Mouse (Mus musculus) embryonic facial prominence, embryonic 11.5 days (tissue): ENCODE measurements around the gene Atg5. TPM values are rescaled to one million over a fixed set of nuclear protein-coding genes. Genes with fewer than 3 reads are reported as not detected.
A peak's percentile ranks its signal among the peaks of the same experiment; 100 is the strongest.
"Not testable (repeated sequence)": the region's sequence is repeated elsewhere in the genome, so short reads cannot be mapped to it uniquely, and the experiment has no call there.

Source experiments
- ATAC-seq: fragments of 200-750 bp; cut with Nextera tagmentation; replicated peaks from 2 replicates; pipeline ENCODE4 v1.8.0; 2017; ENCODE audit warnings: low read depth; ENCODE audit not compliant: insufficient number of reproducible peaks, low FRiP score, low TSS enrichment
- DNase-seq: peaks from one replicate; pipeline ENCODE4 v3.0.0-alpha.2; 2015; ENCODE audit warnings: low spot score
- H3K27ac ChIP-seq: fragments of 300-500 bp; sonication (generic); replicated peaks from 2 replicates; pipeline ENCODE4 v1.5.1; 2014; ENCODE audit warnings: mild to moderate bottlenecking, low read depth, low read length, control low read depth
- H3K27me3 ChIP-seq: fragments of 300-500 bp; sonication (generic); 2 replicates; pipeline ENCODE4 v1.6.1; 2014; ENCODE audit warnings: mild to moderate bottlenecking, low read length, moderate library complexity, mixed read lengths; ENCODE audit not compliant: control insufficient read depth, insufficient read depth
- H3K36me3 ChIP-seq: fragments of 300-500 bp; sonication (generic); replicated peaks from 2 replicates; pipeline ENCODE4 v1.6.1; 2014; ENCODE audit warnings: low read depth, mild to moderate bottlenecking, low read length, moderate library complexity, mixed read lengths; ENCODE audit not compliant: control insufficient read depth, insufficient read depth
- H3K4me1 ChIP-seq: fragments of 300-500 bp; sonication (generic); 2 replicates; pipeline ENCODE4 v1.6.1; 2014; ENCODE audit warnings: low read length, mixed read lengths; ENCODE audit not compliant: control insufficient read depth, insufficient read depth
- H3K4me2 ChIP-seq: fragments of 300-500 bp; sonication (generic); 2 replicates; pipeline ENCODE4 v1.6.1; 2014; ENCODE audit warnings: low read depth, mild to moderate bottlenecking, control low read depth, low read length, moderate library complexity
- H3K4me3 ChIP-seq: fragments of 300-500 bp; sonication (generic); 2 replicates; pipeline ENCODE4 v1.5.1; 2014; ENCODE audit warnings: low read depth, low read length, control low read depth
- H3K9ac ChIP-seq: fragments of 300-500 bp; sonication (generic); replicated peaks from 2 replicates; pipeline ENCODE4 v1.6.1; 2014; ENCODE audit warnings: mild to moderate bottlenecking, control low read depth, low read length
- H3K9me3 ChIP-seq: fragments of 300-500 bp; sonication (generic); replicated peaks from 2 replicates; pipeline ENCODE4 v1.6.1; 2016; ENCODE audit warnings: mild to moderate bottlenecking, low read length, inconsistent platforms, mixed read lengths; ENCODE audit not compliant: control insufficient read depth
- WGBS: fragments of 180-500 bp; shearing (Covaris S2); extraction: QIAGEN DNeasy Blood & Tissue Kit; methylation state at CpG from one replicate; pipeline ENCODE4 v1.1.7; 2014; 5-methylcytosine and 5-hydroxymethylcytosine counted together
- polyA plus RNA-seq: library from polyadenylated mRNA; unstranded; fragments of >200 nt; fragmentation: Nextera tagmentation; extraction: Ambion mirVana; gene quantifications from 2 replicates; pipeline ENCODE4 v1.2.1, GENCODE M21; 2014

The Atg5 gene
- polyA plus RNA-seq = 58.4 and 65.4 TPM in 2 replicates

GRCm38 (mm10) chr10:44268145-44268860 lies at the start of gene Atg5:
TSS of gene Atg5 (plus strand) at chr10:44268358.
- DNase-seq (peak; percentile 99), ATAC-seq (peak; percentile 99)
- Histone ChIP-seq H3K36me3 (no peaks in the 10 kb centered on the region), H3K4me1 (no peaks in the 10 kb centered on the region), H3K9me3 (no peaks in the 10 kb centered on the region), H3K27ac (peak within 1 kb of the TSS; percentile 86), H3K27me3 (no peaks in the 10 kb centered on the region), H3K9ac (peak within 1 kb of the TSS; percentile 91), H3K4me3 (peak within 1 kb of the TSS; percentile 87), H3K4me2 (peak within 1 kb of the TSS; percentile 62)
- WGBS = under 1% methylated on average over 63 of the region's 63 CpGs

DNA sequence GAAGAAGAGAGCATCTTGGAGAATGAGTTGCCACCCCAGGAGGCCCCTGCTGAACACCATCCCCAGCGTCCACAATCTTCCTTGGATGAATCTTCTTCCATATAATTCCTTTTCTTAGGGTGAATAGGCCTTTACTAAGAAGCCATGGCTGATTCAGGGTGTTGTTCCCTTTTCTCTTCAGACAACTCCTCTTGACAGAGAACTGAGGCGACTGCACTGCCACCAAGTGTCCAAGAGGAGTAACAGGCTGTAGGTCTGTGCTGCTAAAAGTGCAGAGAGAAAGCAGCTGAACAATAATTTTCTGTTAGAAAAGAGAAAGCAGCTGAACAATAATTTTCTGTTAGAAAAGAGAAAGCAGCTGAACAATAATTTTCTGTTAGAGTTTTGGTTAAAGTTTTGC lies 49.1 kb upstream of the Atg5 start:
- ATAC-seq = not testable (repeated sequence)
- WGBS = 13% methylated on average over 2 of the region's 2 CpGs

GRCm38 (mm10) chr10:44224345-44224744 lies 43.8 kb upstream of the Atg5 start:
- no peaks in the 10 kb centered on the region for H3K4me1 ChIP-seq
- H3K4me2 ChIP-seq = no peak overlapping the region
- WGBS = 89% methylated on average over 9 of the region's 9 CpGs
- H3K9me3 ChIP-seq = no peaks in the 10 kb centered on the region
- H3K27me3 ChIP-seq = no peaks in the 10 kb centered on the region
- H3K4me3 ChIP-seq = no peak overlapping the region
- DNase-seq = no peak
- H3K27ac ChIP-seq = no peak overlapping the region
- H3K9ac ChIP-seq = no peak overlapping the region
- no peaks in the 10 kb centered on the region for H3K36me3 ChIP-seq
- no peak for ATAC-seq

More for the DNA sequence above, 49.1 kb upstream of the Atg5 start:
- H3K27me3 ChIP-seq, H3K4me2 ChIP-seq, H3K4me1 ChIP-seq, H3K4me3 ChIP-seq, H3K9ac ChIP-seq, H3K27ac ChIP-seq, H3K9me3 ChIP-seq, H3K36me3 ChIP-seq: not testable (repeated sequence)
- DNase-seq = peak; percentile 26

DNA sequence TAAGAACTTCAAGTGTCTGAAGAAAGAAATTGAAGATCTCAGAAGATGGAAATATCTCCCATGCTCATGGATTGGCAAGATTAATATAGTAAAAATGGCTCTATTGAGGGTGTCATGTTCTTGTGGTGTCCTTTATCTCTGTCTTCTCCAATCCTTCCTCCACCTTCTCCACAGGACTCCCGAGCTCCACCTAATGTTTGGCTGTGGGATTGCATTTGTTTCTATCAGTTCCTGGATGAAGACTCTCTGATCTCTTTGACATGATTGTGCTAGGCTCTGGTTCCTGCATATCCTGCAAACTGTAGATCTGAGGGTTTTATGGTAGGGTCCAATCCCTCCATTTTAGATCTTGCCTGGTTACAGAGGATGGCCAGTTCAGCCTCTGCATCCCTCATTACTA lies 34.8 kb upstream of the Atg5 start:
- not testable (repeated sequence) for H3K9ac ChIP-seq, H3K9me3 ChIP-seq, ATAC-seq, H3K4me1 ChIP-seq, H3K27ac ChIP-seq, H3K36me3 ChIP-seq, DNase-seq, H3K4me2 ChIP-seq, H3K4me3 ChIP-seq, H3K27me3 ChIP-seq
- WGBS = 0% methylated on average over 1 of the region's 1 CpGs

DNA sequence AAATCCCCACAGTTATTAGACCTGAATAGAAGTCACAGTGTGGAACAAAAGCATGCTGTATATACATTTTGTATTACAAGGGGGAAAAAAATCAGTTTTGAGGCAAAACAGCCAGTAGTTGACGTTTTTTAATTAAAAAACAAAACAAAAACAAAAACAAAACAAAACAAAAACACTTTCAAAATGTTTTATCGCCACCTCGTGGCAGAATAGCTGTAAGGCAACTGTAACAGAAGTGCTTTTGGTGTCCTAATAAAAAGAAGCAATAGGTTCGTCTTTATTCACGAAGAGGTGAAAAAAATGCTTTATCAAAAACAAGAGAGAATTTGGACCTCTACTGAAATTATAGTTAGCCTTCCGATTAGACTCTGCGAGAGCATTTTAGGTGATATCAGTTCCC lies 32.9 kb upstream of the Atg5 start:
- peak; percentile 28 for DNase-seq
- 36% methylated on average over 7 of the region's 7 CpGs for WGBS
- H3K36me3 ChIP-seq, H3K9ac ChIP-seq, ATAC-seq, H3K4me1 ChIP-seq, H3K9me3 ChIP-seq, H3K4me2 ChIP-seq, H3K27me3 ChIP-seq, H3K27ac ChIP-seq, H3K4me3 ChIP-seq: not testable (repeated sequence)

DNA sequence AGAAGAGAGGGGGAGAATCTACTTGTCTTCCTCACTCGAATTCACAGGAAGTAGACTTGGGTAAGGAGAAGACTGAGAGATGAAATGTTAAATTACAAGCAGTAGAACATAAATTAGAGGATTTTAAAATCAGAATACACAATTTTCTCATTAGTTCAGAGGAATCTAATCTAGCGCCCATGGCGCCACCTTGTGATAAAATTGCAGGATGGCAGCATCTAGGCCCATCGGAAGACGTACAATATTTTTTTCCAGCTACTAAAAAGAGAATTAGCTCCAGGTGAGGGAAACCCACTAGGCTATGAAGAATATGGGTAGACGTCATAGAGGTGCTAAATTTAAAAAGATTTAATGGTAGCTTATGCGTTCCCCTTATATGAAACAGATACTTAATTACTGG lies 11.5 kb upstream of the Atg5 start:
- DNase-seq (peak; percentile 22), ATAC-seq (no peak)
- no peak overlapping the region for H3K9ac ChIP-seq
- no peaks in the 10 kb centered on the region for H3K4me1 ChIP-seq
- no peak overlapping the region for H3K4me3 ChIP-seq
- H3K27ac ChIP-seq = no peak overlapping the region
- no peaks in the 10 kb centered on the region for H3K36me3 ChIP-seq
- no peaks in the 10 kb centered on the region for H3K9me3 ChIP-seq
- no peaks in the 10 kb centered on the region for H3K27me3 ChIP-seq
- H3K4me2 ChIP-seq = no peak overlapping the region
- 28% methylated on average over 7 of the region's 7 CpGs for WGBS

DNA sequence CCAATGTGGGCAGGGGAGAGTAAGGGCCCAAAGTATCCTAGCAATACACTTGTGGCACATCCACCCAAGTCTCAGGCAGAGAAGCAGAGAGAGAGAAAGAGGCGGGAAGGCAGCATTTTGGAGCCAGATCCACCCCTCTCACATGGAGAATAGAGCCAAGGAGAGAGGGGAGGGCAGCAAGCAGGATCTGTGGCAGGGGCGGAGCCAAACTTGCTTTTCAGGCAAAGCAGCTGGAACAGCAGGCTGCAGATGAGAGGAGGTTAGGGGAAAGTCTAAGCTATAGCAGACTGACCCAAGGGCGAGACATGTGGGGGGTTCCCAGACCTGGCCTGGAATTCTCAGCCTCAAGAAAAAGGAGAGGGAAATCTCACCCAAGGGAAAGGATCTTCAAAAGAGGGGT lies 2.3 kb upstream of the Atg5 start:
- no peak overlapping the region for H3K9ac ChIP-seq
- H3K36me3 ChIP-seq = no peaks in the 10 kb centered on the region
- H3K4me2 ChIP-seq = no peak overlapping the region
- no peaks in the 10 kb centered on the region for H3K4me1 ChIP-seq
- no peaks in the 10 kb centered on the region for H3K9me3 ChIP-seq
- no peak overlapping the region for H3K27ac ChIP-seq
- no peaks in the 10 kb centered on the region for H3K27me3 ChIP-seq
- DNase-seq (peak; percentile 15), ATAC-seq (no peak)
- 52% methylated on average over 3 of the region's 3 CpGs for WGBS
- H3K4me3 ChIP-seq = no peak overlapping the region

DNA sequence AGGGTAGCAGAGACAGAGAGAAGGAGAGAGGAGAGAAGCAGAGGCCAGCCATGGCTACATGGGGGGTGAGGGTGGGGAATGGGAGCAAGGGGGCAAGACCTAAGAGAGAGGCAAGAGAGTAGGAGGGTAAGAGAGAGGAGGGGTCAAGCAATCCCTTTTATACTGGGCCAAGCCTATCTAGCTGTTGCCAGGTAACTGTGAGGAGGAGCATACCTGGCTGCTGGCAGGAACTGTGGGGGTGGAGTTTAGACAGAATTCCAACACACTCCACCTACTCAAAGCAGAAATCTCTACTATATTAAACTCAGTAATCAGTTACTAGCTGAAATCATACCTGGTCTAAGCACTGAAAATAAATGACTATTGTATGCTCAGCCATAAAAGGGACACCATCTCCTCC lies 1.6 kb upstream of the Atg5 start:
- DNase-seq (no peak), ATAC-seq (no peak)
- H3K36me3 ChIP-seq = no peaks in the 10 kb centered on the region
- H3K4me1 ChIP-seq = no peaks in the 10 kb centered on the region
- H3K4me2 ChIP-seq = no peak overlapping the region
- no peak overlapping the region for H3K9ac ChIP-seq
- H3K4me3 ChIP-seq = no peak overlapping the region
- H3K9me3 ChIP-seq = no peaks in the 10 kb centered on the region
- no peak overlapping the region for H3K27ac ChIP-seq
- no peaks in the 10 kb centered on the region for H3K27me3 ChIP-seq
